Mouse (Mus musculus) erythroblast, embryonic 14.5 days (primary cell): ENCODE measurements around the gene Dpyd. TPM values are rescaled to one million over a fixed set of nuclear protein-coding genes. Genes with fewer than 3 reads are reported as not detected.

Experiments used
- H3K27me3 ChIP-seq: 2 replicates; pipeline ENCODE4 v1.6.1; 2012; ENCODE audit warnings: inconsistent platforms; ENCODE audit not compliant: control insufficient read depth
- H3K36me3 ChIP-seq: 2 replicates; pipeline ENCODE4 v1.6.1; 2012; ENCODE audit warnings: mild to moderate bottlenecking, inconsistent platforms; ENCODE audit not compliant: control insufficient read depth
- H3K4me1 ChIP-seq: 2 replicates; pipeline ENCODE4 v1.6.1; 2012; ENCODE audit warnings: inconsistent platforms; ENCODE audit not compliant: control insufficient read depth
- H3K4me3 ChIP-seq: replicated peaks from 2 replicates; pipeline ENCODE3; 2012; ENCODE audit warnings: moderate library complexity, mild to moderate bottlenecking, inconsistent platforms
- H3K9me3 ChIP-seq: 2 replicates; pipeline ENCODE4 v1.6.1; 2012; ENCODE audit warnings: low read length, inconsistent platforms, mixed read lengths; ENCODE audit not compliant: control insufficient read depth
- GATA1 ChIP-seq: IDR thresholded peaks from 2 replicates; pipeline ENCODE4 v1.6.1; 2012; ENCODE audit warnings: low read length, inconsistent platforms, mixed read lengths
- TAL1 ChIP-seq: IDR thresholded peaks from 3 replicates; pipeline ENCODE4 v1.6.1; 2012; ENCODE audit warnings: low read length, inconsistent platforms, mixed read lengths
- polyA plus RNA-seq: library from polyadenylated mRNA; stranded (reverse); fragments of >175 nt; gene quantifications from 2 replicates; pipeline ENCODE4 v1.2.3, GENCODE M21; 2012

Dpyd gene
- polyA plus RNA-seq, 1 experiment = not detected

DNA sequence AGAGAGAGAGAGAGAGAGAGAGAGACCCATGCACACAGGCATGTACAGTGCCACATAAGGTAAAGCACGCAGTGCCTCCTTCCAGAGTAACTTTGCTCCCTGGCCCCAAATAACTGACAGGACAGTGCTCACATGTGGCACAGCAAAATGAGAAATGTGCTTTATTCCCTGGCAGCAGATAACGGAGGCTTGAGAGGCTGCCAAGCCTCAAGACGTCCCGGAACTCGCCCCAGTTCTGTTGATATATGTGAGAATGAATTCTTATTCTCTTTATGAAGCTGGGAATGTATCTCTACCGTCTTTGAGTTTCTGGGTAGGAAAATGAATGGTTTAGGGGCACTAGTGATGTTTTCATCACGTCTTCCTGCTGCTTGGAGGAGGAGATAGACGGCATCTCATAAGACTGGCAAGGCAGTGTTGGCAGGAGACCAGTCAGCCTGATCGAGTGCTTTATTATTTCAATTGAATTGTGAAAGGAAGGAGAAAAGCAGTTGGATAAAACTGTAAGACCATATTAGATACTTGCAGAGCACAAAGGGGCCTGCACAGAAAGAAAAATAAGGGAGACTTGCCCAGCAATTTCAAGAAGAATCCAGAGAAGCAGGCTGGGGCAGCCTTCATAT, 857.3 kb downstream of the Dpyd start:
- no peaks in the 10 kb centered on the region for H3K27me3 ChIP-seq
- H3K9me3 ChIP-seq = peaks cover 20% of the 10 kb centered on the region
- no peak overlapping the region for H3K4me3 ChIP-seq
- no peak for TF ChIP-seq TAL1
- no peak for TF ChIP-seq GATA1
- no peaks in the 10 kb centered on the region for H3K36me3 ChIP-seq
- H3K4me1 ChIP-seq = no peaks in the 10 kb centered on the region

DNA sequence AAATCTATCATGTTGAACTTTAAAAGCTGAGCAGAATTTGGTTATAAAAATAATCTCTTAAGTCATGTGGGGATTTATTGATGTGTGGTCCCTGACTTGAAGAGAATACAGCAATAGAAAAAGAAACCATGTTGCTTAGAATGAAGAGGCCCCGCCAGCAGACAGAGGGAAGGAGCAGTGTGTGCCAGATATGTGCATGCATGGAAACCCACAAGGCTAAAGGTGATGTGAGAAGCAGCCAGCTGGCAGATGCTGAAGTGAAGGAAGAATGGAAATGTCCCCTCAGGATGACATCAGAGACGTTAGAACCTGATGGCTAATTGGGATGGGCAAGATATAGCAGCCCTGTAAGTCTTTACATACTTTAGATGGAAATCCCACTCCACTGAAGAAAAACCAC, 857.8 kb downstream of the Dpyd start:
- TF ChIP-seq GATA1 = no peak
- TF ChIP-seq TAL1 = no peak
- Histone ChIP-seq H3K4me1 (no peaks in the 10 kb centered on the region), H3K27me3 (no peaks in the 10 kb centered on the region), H3K36me3 (no peaks in the 10 kb centered on the region), H3K9me3 (peaks cover 20% of the 10 kb centered on the region), H3K4me3 (no peak overlapping the region)

DNA sequence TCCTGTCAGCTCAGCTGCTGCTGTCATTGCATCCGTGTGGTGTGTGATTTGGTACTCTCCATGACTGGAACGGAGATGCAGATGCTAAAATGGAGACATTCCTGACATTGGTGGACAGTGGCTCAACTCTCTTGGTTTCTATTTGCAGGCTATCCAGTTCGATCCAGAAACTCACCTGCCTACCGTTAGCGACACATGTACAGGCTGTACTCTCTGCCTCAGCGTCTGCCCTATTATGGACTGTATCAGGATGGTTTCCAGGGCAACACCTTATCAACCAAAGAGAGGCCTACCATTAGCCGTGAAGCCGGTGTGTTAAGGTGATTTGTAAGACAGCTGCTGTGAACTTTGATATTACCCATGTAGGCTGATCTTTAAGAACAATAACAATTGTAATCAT, 869.4 kb downstream of the Dpyd start:
- Histone ChIP-seq H3K36me3 (no peaks in the 10 kb centered on the region), H3K4me3 (no peak overlapping the region), H3K4me1 (no peaks in the 10 kb centered on the region), H3K27me3 (no peaks in the 10 kb centered on the region), H3K9me3 (peaks cover 12% of the 10 kb centered on the region)
- TF ChIP-seq GATA1 (no peak), TAL1 (no peak)

DNA sequence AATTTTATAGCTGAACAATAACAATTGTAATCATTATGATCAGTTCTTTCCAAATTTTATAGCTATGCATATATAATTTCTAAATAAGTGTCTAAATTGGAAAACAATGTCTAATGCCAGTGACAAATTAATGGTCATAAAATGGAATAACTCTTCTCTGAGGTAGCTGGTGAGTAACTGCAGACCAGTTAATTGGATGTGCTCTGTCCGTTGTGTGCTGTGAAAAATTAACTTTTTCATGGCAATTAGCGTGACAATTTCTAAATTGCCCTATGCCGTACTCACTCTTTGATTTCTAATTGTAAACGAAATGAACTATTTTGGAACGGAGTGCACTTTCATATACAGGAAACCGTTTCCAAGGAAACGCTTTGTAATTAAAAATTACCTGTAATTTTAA, 869.8 kb downstream of the Dpyd start:
- Histone ChIP-seq H3K27me3 (no peaks in the 10 kb centered on the region), H3K9me3 (peaks cover 12% of the 10 kb centered on the region), H3K36me3 (no peaks in the 10 kb centered on the region), H3K4me1 (no peaks in the 10 kb centered on the region), H3K4me3 (no peak overlapping the region)
- no peak for TF ChIP-seq GATA1
- no peak for TF ChIP-seq TAL1

DNA sequence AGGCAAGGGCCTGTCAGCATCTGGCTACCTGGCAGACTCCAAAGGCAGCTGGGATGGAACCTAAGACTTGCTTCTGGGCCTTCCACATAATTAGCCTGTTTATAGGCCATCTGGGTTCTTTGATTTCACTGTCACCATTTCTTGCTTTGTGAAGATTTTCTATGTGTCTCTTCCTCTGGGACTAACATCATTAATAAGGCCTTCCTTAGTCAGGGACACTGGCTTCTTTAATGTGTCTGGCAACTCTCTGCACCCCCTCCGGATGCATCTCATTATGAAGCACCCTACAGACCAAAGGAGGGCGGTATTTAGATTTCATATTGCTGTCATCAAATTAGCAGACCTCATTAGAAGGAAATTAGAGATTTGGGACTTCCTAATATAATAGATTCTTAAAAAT, 885.6 kb downstream of the Dpyd start:
- Histone ChIP-seq H3K9me3 (peaks cover 13% of the 10 kb centered on the region), H3K4me3 (no peak overlapping the region), H3K27me3 (no peaks in the 10 kb centered on the region), H3K36me3 (no peaks in the 10 kb centered on the region), H3K4me1 (no peaks in the 10 kb centered on the region)
- TF ChIP-seq GATA1 (no peak), TAL1 (no peak)

DNA sequence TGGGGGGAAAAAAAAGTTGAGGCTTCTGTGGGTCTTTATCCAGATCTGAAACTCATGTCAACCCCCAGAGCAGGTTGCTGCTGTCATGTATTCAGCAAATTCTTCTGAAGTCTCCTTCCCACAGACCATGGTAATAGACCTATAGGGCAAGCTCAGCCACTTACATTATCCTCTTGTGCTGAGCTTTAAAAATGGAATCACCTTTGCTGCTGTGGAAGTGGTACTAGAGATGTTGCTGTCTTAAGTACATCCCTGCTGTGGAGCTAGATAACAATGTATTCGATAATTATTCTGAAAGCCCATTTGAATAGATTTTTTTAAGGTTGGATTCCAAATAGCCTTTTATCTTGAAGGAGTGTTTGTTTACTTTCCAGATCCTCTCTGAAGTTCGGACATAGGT, 902.1 kb downstream of the Dpyd start:
- H3K9me3 ChIP-seq = no peaks in the 10 kb centered on the region; the same call in 1 of the 2 replicates
- H3K36me3 ChIP-seq = no peaks in the 10 kb centered on the region
- no peaks in the 10 kb centered on the region for H3K4me1 ChIP-seq
- no peaks in the 10 kb centered on the region for H3K27me3 ChIP-seq
- TF ChIP-seq GATA1 (no peak), TAL1 (no peak)
- H3K4me3 ChIP-seq = no peak overlapping the region

DNA sequence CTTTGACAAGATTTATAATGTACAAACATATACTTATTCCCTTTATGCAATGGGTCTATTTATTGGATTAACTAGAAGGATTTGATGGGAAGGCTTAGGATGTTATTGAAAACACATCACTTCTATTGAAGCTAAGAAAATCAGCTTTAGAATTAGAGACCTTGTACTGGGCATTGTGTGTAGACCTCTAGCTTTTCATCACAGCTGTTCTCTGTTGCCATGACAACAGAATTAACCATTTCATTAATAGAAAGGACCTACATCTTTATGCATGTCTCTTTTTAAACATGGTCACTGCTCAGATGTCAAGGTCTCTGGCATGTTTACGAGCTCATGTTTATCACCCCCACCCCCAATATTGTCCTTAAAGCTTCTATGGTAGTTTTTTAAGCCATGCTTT, 902.5 kb downstream of the Dpyd start:
- TF ChIP-seq TAL1 = no peak
- TF ChIP-seq GATA1 = no peak
- Histone ChIP-seq H3K4me1 (no peaks in the 10 kb centered on the region), H3K36me3 (no peaks in the 10 kb centered on the region), H3K4me3 (no peak overlapping the region), H3K27me3 (no peaks in the 10 kb centered on the region), H3K9me3 (no peaks in the 10 kb centered on the region; the same call in 1 of the 2 replicates)

DNA sequence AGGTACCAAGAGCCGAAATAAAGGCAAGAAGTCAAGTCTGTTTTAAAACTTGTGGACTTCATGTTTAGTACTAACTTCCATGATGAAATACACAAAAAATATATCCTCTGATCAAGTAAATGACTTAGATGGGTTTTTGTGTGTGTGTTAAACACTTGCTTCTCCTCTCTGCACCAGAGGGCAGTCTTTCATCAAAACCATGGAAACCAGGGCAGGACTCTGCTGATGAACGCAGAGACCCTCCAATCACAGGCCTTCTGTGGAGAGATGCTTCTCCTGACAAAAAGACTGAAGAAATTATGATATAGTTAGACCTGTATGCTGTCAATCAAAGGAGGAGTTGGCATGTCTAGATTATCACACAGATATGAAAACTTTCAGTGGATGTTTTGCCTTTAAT, 905.8 kb downstream of the Dpyd start:
- Histone ChIP-seq H3K36me3 (no peaks in the 10 kb centered on the region), H3K4me1 (no peaks in the 10 kb centered on the region), H3K27me3 (no peaks in the 10 kb centered on the region), H3K4me3 (no peak overlapping the region), H3K9me3 (no peaks in the 10 kb centered on the region; the same call in 1 of the 2 replicates)
- TF ChIP-seq TAL1 = no peak
- no peak for TF ChIP-seq GATA1
